Mouse (Mus musculus): ENCODE data around the gene Ccdc173.

DNA sequence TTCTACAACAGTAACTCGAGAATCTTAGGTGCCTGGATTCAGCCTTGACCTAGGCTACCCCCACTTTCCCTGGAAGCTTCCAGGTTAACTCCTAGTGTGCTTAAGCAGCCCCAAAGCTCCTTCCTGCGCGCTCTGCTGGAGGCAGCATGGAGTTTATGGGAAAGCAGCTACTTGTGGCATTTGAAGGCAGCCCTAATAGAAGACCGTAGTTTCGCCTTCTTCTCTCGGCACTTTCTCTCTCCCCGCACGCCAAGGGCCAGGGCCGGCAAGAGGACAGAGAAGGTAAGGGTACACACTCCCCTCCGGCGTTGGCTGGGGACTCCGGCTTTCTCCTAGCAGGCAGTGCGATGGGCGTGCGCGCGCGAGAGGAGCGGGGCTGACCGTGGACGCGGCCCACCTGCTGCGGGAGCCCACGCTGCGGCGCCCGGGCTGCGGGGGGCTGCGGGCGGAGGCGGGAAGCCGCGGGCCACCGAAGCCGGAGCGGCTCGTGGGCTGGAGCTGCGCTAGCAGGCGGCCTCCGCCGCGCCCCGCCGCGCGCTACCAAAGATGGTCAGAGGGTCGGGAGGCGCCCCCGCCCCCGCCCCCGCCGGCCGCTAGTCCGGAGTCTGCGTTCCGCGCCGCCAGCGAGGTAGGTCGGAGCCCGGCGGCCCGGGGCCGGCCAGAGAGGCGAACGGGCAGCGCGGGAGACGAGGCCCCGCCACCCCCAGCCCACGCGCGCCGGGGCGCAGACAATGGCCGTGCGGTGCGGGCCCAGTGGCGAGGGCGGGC lies 33.2 kb upstream of the Ccdc173 start:
- TF ChIP-seq CTCF (IDR thresholded peaks at IDR 0.05; ENCODE audit: control insufficient read depth, insufficient read depth, insufficient replicate concordance, low read depth, low read length) (no peak), POLR2A (IDR thresholded peaks at IDR 0.05; ENCODE audit: control insufficient read depth, low read depth, low read length) (peak; percentile 37; the same call in 1 of the 2 replicates)
